Mouse (Mus musculus): ENCODE results near the gene Gpr37. TPM values are rescaled to one million over a fixed set of nuclear protein-coding genes. Genes with fewer than 3 reads are reported as not detected.

Gene Gpr37
- polyA plus RNA-seq, 1 experiment from 2014 or later: 0.22 TPM

GRCm38 (mm10) chr6:25670150-25670549 is 20.4 kb downstream of the Gpr37 start:
- WGBS: 47% methylated on average over 4 of the region's 4 CpGs
- no peak for DNase-seq (ENCODE audit: low spot score)
- H3K9ac ChIP-seq (ENCODE audit: low read depth, low read length): no peak overlapping the region

DNA sequence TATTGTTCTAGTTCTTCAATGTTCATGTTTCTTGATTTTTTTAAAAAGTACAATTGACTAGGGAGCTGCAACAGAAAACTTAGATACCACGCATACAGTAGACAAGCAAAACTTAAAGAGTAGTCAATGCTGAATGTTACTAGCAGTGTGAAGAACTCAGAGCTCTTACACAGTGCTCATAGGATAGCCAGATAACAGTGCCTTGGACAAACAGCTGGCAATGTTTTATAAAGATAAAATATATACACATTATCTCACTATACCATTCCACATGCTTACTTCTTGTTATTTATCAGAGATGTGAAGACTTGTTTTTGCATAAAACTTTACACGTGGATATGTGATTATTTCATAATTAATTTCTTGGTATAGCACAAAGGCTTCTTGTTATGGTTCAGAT is 26.6 kb downstream of the Gpr37 start:
- WGBS: 91% methylated on average over 2 of the region's 2 CpGs
- ATAC-seq (replicated peaks; ENCODE audit: low FRiP score, low read depth): no peak
- Histone ChIP-seq H3K4me3 (replicated peaks; ENCODE audit: low read depth, low read length) (no peak overlapping the region), H3K36me3 (ENCODE audit: insufficient read depth, low read length) (no peaks in the 10 kb centered on the region), H3K27ac (no peak overlapping the region), H3K9me3 (replicated peaks; ENCODE audit: low read length) (no peaks in the 10 kb centered on the region), H3K9ac (ENCODE audit: low read depth, low read length) (no peak overlapping the region), H3K4me2 (ENCODE audit: low read length) (no peak overlapping the region), H3K27me3 (ENCODE audit: insufficient read depth, low read length) (no peaks in the 10 kb centered on the region), H3K4me1 (replicated peaks; ENCODE audit: insufficient read depth, low read length) (no peaks in the 10 kb centered on the region)
- TF ChIP-seq CTCF (IDR thresholded peaks at IDR 0.05; ENCODE audit: low read depth): no peak
- DNase-seq (ENCODE audit: low spot score): no peak

More at GRCm38 (mm10) chr6:25670150-25670549, 20.4 kb downstream of the Gpr37 start:
- no peaks in the 10 kb centered on the region for H3K9me3 ChIP-seq (replicated peaks; ENCODE audit: low read length)
- H3K27me3 ChIP-seq (ENCODE audit: insufficient read depth, low read length): no peaks in the 10 kb centered on the region
- H3K4me1 ChIP-seq (replicated peaks; ENCODE audit: insufficient read depth, low read length): no peaks in the 10 kb centered on the region
- H3K27ac ChIP-seq: no peak overlapping the region
- no peak for ATAC-seq (replicated peaks; ENCODE audit: low FRiP score, low read depth)
- TF ChIP-seq CTCF (IDR thresholded peaks at IDR 0.05; ENCODE audit: low read depth): no peak
- no peaks in the 10 kb centered on the region for H3K36me3 ChIP-seq (ENCODE audit: insufficient read depth, low read length)
- no peak overlapping the region for H3K4me3 ChIP-seq (replicated peaks; ENCODE audit: low read depth, low read length)
- H3K4me2 ChIP-seq (ENCODE audit: low read length): no peak overlapping the region

DNA sequence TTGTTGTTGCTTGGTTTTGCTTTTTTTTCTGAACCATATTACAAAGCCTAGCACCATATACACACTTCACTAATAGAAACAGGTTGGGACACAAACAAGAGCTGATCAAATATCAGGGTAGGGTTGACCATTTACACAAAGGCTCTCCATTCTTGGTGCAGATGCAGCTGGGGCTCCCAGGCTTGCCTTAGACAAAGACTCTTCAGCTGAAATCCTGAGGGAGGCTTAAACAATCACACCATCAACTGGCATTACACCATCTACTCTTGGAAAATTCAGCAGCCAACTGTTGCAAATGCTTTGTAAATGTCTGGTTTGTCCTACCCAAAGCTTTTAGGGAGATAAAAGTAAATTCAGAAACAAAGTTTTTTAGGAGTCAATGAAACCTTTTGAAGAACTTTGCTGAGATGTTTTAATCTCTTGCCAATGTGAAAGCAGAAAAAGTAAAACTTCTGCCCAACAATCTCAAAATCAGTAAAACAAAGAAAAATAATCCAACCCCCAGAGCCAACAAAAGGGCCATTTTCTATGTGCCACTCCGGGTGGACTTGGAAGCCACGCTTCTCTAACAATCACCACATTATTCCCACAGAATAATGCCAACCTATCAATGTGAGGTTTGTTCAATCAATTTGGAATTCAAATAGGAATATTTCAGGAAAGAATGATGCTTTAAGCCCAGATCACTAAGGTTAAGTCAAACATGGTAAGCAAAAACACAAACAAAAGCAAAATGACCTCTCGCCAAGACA is 30.4 kb downstream of the Gpr37 start:
- Histone ChIP-seq H3K36me3 (ENCODE audit: insufficient read depth, low read length) (no peaks in the 10 kb centered on the region), H3K9me3 (replicated peaks; ENCODE audit: low read length) (no peaks in the 10 kb centered on the region), H3K27me3 (ENCODE audit: insufficient read depth, low read length) (no peaks in the 10 kb centered on the region), H3K9ac (ENCODE audit: low read depth, low read length) (no peak overlapping the region), H3K4me2 (ENCODE audit: low read length) (no peak overlapping the region), H3K4me1 (replicated peaks; ENCODE audit: insufficient read depth, low read length) (no peaks in the 10 kb centered on the region), H3K4me3 (replicated peaks; ENCODE audit: low read depth, low read length) (no peak overlapping the region), H3K27ac (no peak overlapping the region)
- DNase-seq (ENCODE audit: low spot score) (no peak), ATAC-seq (replicated peaks; ENCODE audit: low FRiP score, low read depth) (no peak)
- 88% methylated on average over 3 of the region's 3 CpGs for WGBS
- no peak for TF ChIP-seq CTCF (IDR thresholded peaks at IDR 0.05; ENCODE audit: low read depth)

Other genes with a start within 250 kb of the Gpr37 start
- gene Pot1a, start 118.5 kb upstream of the Gpr37 start, polyA plus RNA-seq (2015; fragmentation: Nextera tagmentation; extraction: Ambion mirVana): 23.0 and 23.3 TPM in 2 replicates

Data from kidney, postnatal 0 days (tissue).